In genomic region chr4:117992872-117993271, GRCm38 (mm10) we compare ENCODE assay signal across 19 mouse cellular contexts.
DNase-seq lines count a peak whose midpoint lies in the region; ATAC-seq and TF ChIP-seq lines count a peak whose summit lies in the region.
"Had no signal": no experiment of that assay in that cellular context is flagged by ENCODE, and none has a peak within 500 bp of the region (broad histone marks: within the 10 kb centered on the region; RNA-seq: fewer than 3 reads in every experiment).

No protein-coding gene starts in this region.

- no peaks in the 10 kb centered on the region for H3K9me3 ChIP-seq in kidney, embryonic 16.5 days (ENCODE audit: low read length)
- no peaks in the 10 kb centered on the region for H3K9me3 ChIP-seq in lung, embryonic 14.5 days (ENCODE audit: low read depth, low read length)
- H3K9me3 ChIP-seq: embryonic facial prominence, embryonic 12.5 days; limb, embryonic 12.5 days; lung, embryonic 15.5 days; midbrain, embryonic 12.5 days had no signal

- H3K4me3 ChIP-seq in gastrocnemius, adult 2 months: no peak overlapping the region
- H3K4me3 ChIP-seq in kidney, embryonic 16.5 days (ENCODE audit: low read length): no peak overlapping the region
- H3K4me3 ChIP-seq in lung, embryonic 14.5 days (ENCODE audit: low read depth, low read length): no peak overlapping the region
- H3K4me3 ChIP-seq: embryonic facial prominence, embryonic 12.5 days; limb, embryonic 12.5 days; lung, embryonic 15.5 days; midbrain, embryonic 12.5 days had no signal

- no peaks in the 10 kb centered on the region for H3K27me3 ChIP-seq in kidney, embryonic 16.5 days (ENCODE audit: insufficient read depth, low read length)
- no peaks in the 10 kb centered on the region for H3K27me3 ChIP-seq in lung, embryonic 14.5 days (ENCODE audit: insufficient read depth, low read length)
- H3K27me3 ChIP-seq: embryonic facial prominence, embryonic 12.5 days; limb, embryonic 12.5 days; lung, embryonic 15.5 days; midbrain, embryonic 12.5 days had no signal

- H3K4me2 ChIP-seq in kidney, embryonic 16.5 days (replicated peaks; ENCODE audit: low read depth, low read length): no peak overlapping the region
- H3K4me2 ChIP-seq in lung, embryonic 14.5 days: no peak overlapping the region
- H3K4me2 ChIP-seq: embryonic facial prominence, embryonic 12.5 days; limb, embryonic 12.5 days; lung, embryonic 15.5 days; midbrain, embryonic 12.5 days had no signal

- 57% methylated on average over 7 of the region's 7 CpGs for WGBS in kidney, embryonic 16.5 days
- WGBS in lung, embryonic 14.5 days: 72% methylated on average over 7 of the region's 7 CpGs

- no peaks in the 10 kb centered on the region for H3K36me3 ChIP-seq in kidney, embryonic 16.5 days (ENCODE audit: insufficient read depth, low read length)
- H3K36me3 ChIP-seq in lung, embryonic 14.5 days (ENCODE audit: insufficient read depth): no peaks in the 10 kb centered on the region
- H3K36me3 ChIP-seq: embryonic facial prominence, embryonic 12.5 days; lung, embryonic 15.5 days; midbrain, embryonic 12.5 days had no signal

- intact Hi-C loops in gastrocnemius, adult 2 months (cut with DNase I): loop anchor here (5.0 kb wide), 1 partner anchor 66 kb away; the partner anchor contains the start of gene Artn

- peak overlapping the region; percentile 0; the same call in 1 of the 2 replicates for H3K27ac ChIP-seq in gastrocnemius, adult 2 months
- H3K27ac ChIP-seq in kidney, embryonic 16.5 days (ENCODE audit: low read length): 0 out of 2 replicates have a peak overlapping the region, but pooled peaks have one; percentile 12
- no peak overlapping the region; the same call in 1 of the 2 replicates for H3K27ac ChIP-seq in lung, embryonic 14.5 days (ENCODE audit: low read depth)
- H3K27ac ChIP-seq: embryonic facial prominence, embryonic 12.5 days; limb, embryonic 12.5 days; lung, embryonic 15.5 days; midbrain, embryonic 12.5 days had no signal

- peak; percentile 17 for DNase-seq in gastrocnemius, adult 2 months
- no peak for DNase-seq in gastrocnemius, adult 8-10 months (ENCODE audit: low spot score in 2 of 2)
- no peak for DNase-seq in kidney, adult 8-10 months
- no peak for DNase-seq in lung, embryonic 14.5 days
- no peak for DNase-seq in lung, postnatal 36 days
- DNase-seq in urinary bladder, adult 2 months (ENCODE audit: low spot score): peak; percentile 13
- no peak for DNase-seq in urinary bladder, postnatal 14 days (ENCODE audit: low spot score)
- DNase-seq: adrenal gland, postnatal 14 days; cerebellum, postnatal 25 days; forebrain, postnatal 0 days; kidney, adult 11 months; layer of hippocampus, postnatal 36 days; thymus, adult 2 months had no signal

- ATAC-seq in kidney, embryonic 16.5 days (ENCODE audit: low FRiP score, low TSS enrichment): no peak
- ATAC-seq in lung, embryonic 14.5 days (ENCODE audit: insufficient read depth): no peak
- ATAC-seq: forebrain, postnatal 0 days; hindbrain, embryonic 16.5 days had no signal

- no peak; the same call in 1 of the 2 replicates for TF ChIP-seq CTCF in gastrocnemius, adult 2 months (IDR thresholded peaks at IDR 0.05)
- 0 out of 2 replicates have a peak, but pooled peaks have one; percentile 2 for TF ChIP-seq CTCF in lung, embryonic 14.5 days (IDR thresholded peaks at IDR 0.05; ENCODE audit: low read depth)

- H3K9ac ChIP-seq in kidney, embryonic 16.5 days (replicated peaks; ENCODE audit: low read length): no peak overlapping the region
- no peak overlapping the region for H3K9ac ChIP-seq in lung, embryonic 14.5 days
- H3K9ac ChIP-seq: embryonic facial prominence, embryonic 12.5 days; forebrain, postnatal 0 days; limb, embryonic 12.5 days; lung, embryonic 15.5 days; midbrain, embryonic 12.5 days had no signal

- peaks cover 23% of the 10 kb centered on the region for H3K4me1 ChIP-seq in kidney, embryonic 16.5 days (ENCODE audit: insufficient read depth, low read length)
- H3K4me1 ChIP-seq in lung, embryonic 14.5 days (ENCODE audit: insufficient read depth): peaks cover 13% of the 10 kb centered on the region

Comparison
In these comparisons a context has a peak if more than half of its experiments do, and no peak if none do; other contexts are left out.
1. DNase-seq: peak in gastrocnemius, adult 2 months (single experiment) and urinary bladder, adult 2 months (single experiment); none in gastrocnemius, adult 8-10 months (0 of 2), kidney, adult 8-10 months (0 of 2), lung, embryonic 14.5 days (single experiment), lung, postnatal 36 days (single experiment) and urinary bladder, postnatal 14 days (single experiment).